Mouse (Mus musculus) regulatory T cell (primary cell): ENCODE results near the gene Coa6.

Experiments used
- in situ Hi-C: fragments of 300-600 bp; cut with MboI, MseI; formaldehyde crosslinking; loops from one replicate; pipeline ENCODE4 v1.15.1; 2025; ENCODE audit warnings: high pct_unique_total_duplicates

Gene Coa6

DNA sequence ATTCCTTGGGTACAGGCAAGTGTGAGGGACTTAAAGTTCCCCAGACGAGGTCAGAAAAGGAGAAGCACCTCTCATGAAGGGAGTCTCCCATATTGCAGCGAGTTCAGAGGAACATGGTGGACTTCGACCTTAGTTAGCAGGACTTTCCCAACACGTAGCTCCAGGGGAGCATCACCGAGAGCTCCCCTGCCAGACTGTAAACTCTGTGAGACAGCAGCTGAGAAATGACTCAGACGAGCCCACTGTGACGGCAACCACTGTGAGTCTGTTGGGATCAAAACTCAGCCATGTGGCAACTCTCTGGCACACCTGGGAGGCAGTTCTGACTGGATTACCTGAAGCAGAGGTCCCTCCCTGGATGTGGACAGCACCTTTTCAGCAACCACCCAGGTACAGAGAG lies 41.8 kb downstream of the Coa6 start:
- in situ Hi-C loops = loop anchor here (10.0 kb wide), 1 partner anchor 199 kb away; no protein-coding TSS in a partner anchor

DNA sequence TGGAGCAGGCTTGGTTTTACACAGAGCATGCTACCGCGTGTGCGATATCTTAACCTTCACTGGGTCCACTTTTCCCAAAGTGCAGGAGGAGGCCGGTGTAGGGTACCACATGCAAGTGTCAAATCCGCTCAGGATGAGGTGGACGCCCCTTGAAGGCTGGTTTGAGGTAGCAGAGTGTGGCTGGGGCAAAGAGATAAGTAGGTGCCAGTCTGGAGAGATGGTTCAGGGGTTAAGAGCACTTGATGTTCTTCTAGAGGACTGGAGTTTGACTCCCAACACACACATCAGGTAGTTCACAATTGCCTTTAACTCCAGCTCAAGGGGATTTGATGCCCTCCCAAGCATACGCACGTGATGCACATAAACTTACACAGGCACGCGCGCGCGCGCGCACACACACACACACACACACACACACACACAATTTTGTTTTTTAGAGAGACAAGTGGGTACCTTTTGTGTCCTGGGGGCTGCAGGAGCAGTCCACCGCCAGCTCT lies 51.5 kb downstream of the Coa6 start:
- in situ Hi-C loops = no loop called here

DNA sequence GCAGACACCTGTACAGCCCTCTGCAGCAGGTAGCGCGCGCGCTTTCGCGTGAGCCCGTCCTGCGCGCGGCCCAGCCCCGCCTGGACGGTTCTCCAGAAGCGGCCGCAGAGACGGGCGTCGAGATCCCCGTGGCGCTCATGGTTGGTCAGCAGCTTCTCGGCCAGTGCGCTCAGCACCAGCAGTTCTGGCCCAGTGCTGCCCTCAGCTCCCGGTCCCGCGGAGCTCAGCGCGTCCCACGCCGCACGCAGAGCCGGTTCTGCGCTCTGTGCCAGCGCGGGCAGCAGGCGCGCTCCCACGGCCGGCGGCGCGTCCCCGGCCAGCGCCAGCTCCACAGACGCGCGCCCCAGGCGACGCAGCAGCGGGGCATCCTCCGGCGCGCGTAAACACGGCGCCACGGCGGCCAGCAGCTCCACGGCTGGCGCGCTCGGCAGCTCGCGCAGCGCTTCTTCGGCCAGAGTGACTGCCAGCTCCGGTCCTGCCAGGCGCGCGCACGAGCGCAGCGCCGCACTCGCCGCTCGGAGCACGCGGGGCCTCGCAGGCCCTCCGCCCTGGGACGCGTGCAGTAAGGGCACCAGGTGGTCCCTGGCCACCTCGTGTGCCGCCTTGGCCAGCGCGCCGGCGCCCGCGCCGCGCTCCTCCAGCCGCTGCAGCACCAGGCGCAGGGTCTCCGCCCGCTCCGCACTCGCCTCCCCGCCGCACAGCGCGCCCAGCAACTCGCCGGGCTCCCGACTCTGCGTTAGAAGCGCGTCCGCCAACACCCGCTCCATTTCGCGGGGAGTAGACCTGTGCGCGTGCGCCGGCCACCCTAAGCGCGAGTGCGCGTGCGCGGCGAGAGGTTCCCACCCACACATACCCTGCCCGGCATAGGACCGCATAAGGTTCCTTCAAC lies 52.2 kb downstream of the Coa6 start, which contains the start of gene Tarbp1:
Gene Tarbp1 (minus strand): TSS at position 767 of the 889 bp plus-strand sequence.
- in situ Hi-C loops = no loop called here
